Mouse (Mus musculus) kidney, postnatal 10 days (tissue): ENCODE results near the gene Mob3c.

ENCODE experiments used
- DNase-seq: peaks from one replicate; pipeline ENCODE4 v3.0.0; 2021; ENCODE audit warnings: mixed read lengths

The Mob3c gene

DNA sequence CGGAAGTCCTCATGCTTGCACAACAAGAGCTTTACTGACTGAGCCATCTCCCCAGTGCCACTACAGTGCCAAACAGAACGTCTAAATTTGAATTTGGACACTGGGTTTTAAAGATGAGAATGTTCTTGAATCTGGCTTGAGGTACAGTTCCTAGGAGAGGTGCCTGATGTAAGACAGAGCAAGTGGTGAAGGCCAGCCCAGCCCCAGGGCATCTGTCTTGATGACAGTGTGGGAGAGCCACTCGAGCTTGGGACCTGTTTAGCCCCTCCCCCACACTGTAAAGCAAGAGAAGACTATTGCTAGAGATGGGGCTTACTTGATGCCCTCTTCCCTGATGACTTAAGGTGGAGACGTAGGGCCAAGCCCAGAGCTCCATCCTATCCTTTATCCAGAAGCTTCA is 54.3 kb downstream of the Mob3c start:
- no peak for DNase-seq

DNA sequence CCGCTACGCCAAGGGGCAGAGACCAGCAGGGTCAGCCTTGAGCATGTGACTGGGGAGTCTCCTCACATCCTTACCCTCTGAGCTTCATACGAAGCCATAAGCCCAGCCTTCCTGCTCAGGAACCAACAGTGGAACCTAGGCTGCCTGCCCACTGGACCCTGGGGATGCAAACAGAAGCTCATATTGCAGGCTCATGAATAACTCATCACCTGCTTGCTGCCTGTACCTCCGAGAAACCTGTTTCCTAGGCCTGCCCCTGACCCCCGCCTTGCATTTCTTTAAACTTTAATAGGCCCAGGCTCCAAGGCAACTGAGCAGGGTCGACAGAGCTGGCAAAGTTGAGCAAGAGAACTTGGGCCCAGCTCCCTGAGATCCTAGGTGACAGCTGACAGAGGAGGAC is 56.1 kb downstream of the Mob3c start, which contains the start of gene Kncn:
Gene Kncn, plus strand, starts transcription at position 379 of the 400 bp plus-strand sequence.
- no peak for DNase-seq
